Mouse (Mus musculus) frontal cortex, adult 2 months (tissue): ENCODE data around the gene Defb6. TPM values are rescaled to one million over a fixed set of nuclear protein-coding genes. Genes with fewer than 3 reads are reported as not detected.

Source experiments
- DNase-seq, 2 experiments: peaks; one replicate each; pipeline ENCODE4 v3.0.0; 2022; ENCODE audit warnings: low spot score in 1 of 2; ENCODE audit errors: extremely low spot score in 1 of 2
- polyA plus RNA-seq: library from polyadenylated mRNA; depleted of rRNA; stranded (reverse); fragments of >200 nt; gene quantifications from 2 replicates; pipeline ENCODE4 v1.2.3, GENCODE M21; 2012; rRNA removed

The Defb6 gene
- not detected in 2 replicates for polyA plus RNA-seq

- no peak for DNase-seq
Observed at GRCm38 (mm10) chr8:19225161-19225560, at the start of gene Defb6. Gene Defb6 (plus strand): TSS chr8:19225478.

- no peak for DNase-seq
Observed at GRCm38 (mm10) chr8:19238101-19238500, 12.8 kb downstream of the Defb6 start.

- no peak for DNase-seq
Observed at GRCm38 (mm10) chr8:19239616-19240015, 14.3 kb downstream of the Defb6 start, which contains the start of gene Defb46. Gene Defb46 (plus strand): TSS chr8:19239916.

GRCm38 (mm10) chr8:19247280-19247679 lies 22.0 kb downstream of the Defb6 start, which contains the start of gene Defb5:
Gene Defb5 (plus strand): TSS chr8:19247580.
- DNase-seq, result no peak

- DNase-seq, result no peak
Observed at GRCm38 (mm10) chr8:19258136-19258535, 32.9 kb downstream of the Defb6 start.

- no peak for DNase-seq
Observed at GRCm38 (mm10) chr8:19259667-19260066, 34.4 kb downstream of the Defb6 start.

Other genes starting within 250 kb of the Defb6 start
- gene Defb40, start 247.2 kb upstream of the Defb6 start, polyA plus RNA-seq, result not detected in 2 replicates
- gene Defb37, start 234.4 kb upstream of the Defb6 start, polyA plus RNA-seq, result not detected in 2 replicates
- gene Defb38, start 198.9 kb upstream of the Defb6 start, polyA plus RNA-seq, result not detected in 2 replicates
- not detected in 2 replicates for gene Defb39, start 160.7 kb upstream of the Defb6 start, polyA plus RNA-seq
- gene Defb12, start 110.6 kb upstream of the Defb6 start, polyA plus RNA-seq, result not detected in 2 replicates
- gene Defb34, start 101.7 kb upstream of the Defb6 start, polyA plus RNA-seq, result not detected in 2 replicates
- not detected in 2 replicates for gene Gm45826, start 84.7 kb upstream of the Defb6 start, polyA plus RNA-seq
- gene Defb14, start 31.1 kb upstream of the Defb6 start, polyA plus RNA-seq, result not detected in 2 replicates
- gene Defb4, start 26.8 kb upstream of the Defb6 start, polyA plus RNA-seq, result not detected in 2 replicates
- not detected in 2 replicates for gene Defb46, start 14.4 kb downstream of the Defb6 start, polyA plus RNA-seq
- gene Defb5, start 22.1 kb downstream of the Defb6 start, polyA plus RNA-seq, result not detected in 2 replicates
- not detected in 2 replicates for gene Defb3, start 67.9 kb downstream of the Defb6 start, polyA plus RNA-seq
- not detected in 2 replicates for gene Defb8, start 222.1 kb downstream of the Defb6 start, polyA plus RNA-seq